Mouse (Mus musculus) embryo, embryonic 11 days (tissue): Measurements from ENCODE around the gene Tmem119.
"Not testable (repeated sequence)": the region's sequence is repeated elsewhere in the genome, so short reads cannot be mapped to it uniquely, and the experiment has no call there.

Experiments
- DNase-seq: peaks from one replicate; pipeline ENCODE4 v3.0.0-alpha.2; 2015

Gene Tmem119

DNA sequence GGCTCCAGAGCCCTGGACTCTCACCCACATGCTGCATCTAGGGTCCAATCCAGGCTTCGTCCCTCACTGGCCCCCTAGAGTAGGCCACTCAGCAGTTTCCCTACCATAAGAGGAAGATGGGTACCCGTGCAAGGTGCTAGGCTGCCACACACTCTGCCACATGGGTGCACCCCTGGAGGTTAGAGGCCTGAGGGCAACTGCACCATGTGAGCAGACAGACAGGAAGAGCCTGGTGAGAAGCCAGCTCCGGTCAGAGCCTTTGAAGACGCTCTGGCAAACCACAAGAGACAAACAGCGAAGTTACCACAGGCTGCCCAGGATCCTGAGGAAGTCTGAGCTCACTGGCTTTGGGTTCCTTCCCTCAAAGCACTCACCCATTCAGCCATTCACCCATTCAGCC, 13.3 kb downstream of the Tmem119 start:
- DNase-seq: no peak

DNA sequence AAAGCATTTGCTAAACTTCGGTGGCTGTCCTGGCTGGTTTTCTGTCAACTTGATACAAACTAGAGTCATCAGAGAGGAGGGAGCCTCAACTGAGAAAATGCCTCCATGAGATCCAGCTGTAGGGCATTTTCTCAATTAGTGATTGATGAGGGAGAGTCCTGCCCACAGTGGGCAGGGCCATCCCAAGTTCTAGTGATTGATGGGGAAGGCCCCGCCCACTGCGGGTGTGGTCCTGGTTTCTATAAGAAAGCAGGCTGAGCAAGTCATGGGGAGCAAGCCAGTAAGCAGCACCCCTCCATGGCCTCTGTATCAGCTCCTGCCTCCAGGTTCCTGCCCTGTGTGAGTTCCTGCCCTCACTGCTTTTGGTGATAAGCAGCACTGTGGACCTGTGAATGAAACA, 16.2 kb downstream of the Tmem119 start:
- peak; percentile 61 for DNase-seq

- peak; percentile 64 for DNase-seq
Measured at GRCm38 (mm10) chr5:113783581-113784001, 16.7 kb downstream of the Tmem119 start.

DNA sequence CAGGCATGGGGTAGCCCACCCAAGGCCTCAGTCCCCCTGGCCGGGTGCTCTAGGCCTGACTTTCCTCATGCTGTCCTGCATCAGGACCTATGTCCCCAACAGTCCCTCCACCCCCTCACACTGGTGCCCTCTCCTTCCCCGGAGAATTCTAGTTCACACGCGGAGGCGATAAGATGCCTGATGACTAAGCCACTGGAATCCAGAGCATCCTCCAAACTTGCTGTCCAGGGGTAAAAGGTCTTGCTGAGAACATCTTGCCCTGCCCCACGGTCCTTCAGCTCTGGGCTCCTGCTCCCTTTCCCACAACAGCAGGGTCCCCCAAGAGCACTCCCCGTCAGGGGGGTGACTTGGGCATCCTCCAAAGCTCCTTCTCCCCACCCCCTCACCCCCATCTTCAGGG, 17.7 kb downstream of the Tmem119 start:
- DNase-seq: no peak

DNA sequence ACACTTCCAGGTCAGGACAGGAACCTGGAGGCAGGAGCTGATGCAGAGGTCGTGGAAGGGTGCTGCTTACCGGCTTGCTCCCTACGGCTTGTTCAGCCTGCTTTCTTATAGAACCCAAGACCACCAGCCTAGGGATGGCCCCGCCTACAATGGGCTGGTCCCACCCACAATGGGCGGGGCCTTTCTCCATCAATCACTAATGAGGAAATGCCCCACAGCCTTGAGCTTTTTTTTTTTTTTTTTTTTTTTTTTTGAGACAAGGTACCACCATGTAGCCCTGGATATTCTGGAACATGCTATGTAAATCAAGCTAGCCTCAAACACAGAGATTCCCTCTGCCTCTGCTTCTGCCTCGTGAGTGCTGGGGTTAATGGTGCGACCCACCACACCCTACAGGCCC, 18.4 kb downstream of the Tmem119 start:
- no peak for DNase-seq

DNA sequence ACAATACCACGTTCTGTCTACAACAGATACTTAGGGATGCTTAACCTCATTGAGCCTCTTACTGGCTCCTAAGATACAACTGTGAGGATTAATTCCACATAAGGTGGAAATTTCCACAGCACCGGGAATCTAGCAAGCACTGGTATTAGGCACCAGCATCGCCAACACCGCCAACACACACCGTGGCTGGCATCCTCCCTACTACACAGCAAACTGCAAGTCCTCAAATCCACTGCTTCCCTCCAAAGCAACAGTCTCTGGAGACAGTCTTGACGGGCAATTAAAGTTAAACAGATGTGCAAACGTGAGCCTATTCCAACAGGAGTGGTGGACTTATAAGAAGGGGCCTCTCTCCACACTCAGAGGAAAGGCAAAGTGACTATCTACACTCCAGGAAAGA, 19.1 kb downstream of the Tmem119 start:
- DNase-seq: no peak

DNA sequence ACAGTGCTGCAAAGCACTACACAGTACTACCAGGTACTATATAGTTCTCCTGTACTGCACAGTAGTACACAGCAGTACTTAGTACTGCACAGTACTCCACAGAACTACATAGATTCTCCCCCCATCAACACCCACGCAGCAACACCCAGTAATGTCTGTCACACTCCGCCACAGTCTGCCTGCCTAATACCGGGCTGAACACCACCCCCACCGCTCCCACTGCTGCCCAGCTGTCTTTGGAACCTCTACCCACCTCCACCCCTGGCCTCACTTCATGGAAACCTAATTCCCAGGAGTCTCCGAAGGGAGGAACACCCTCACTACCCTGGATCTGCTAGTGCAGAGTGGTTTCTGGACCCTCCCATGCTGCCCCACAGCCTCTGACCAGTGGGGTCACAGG, 19.6 kb downstream of the Tmem119 start:
- DNase-seq: no peak

- no peak for DNase-seq
Measured at GRCm38 (mm10) chr5:113780082-113780752, 20.1 kb downstream of the Tmem119 start.

- DNase-seq: no peak
Measured at GRCm38 (mm10) chr5:113779569-113779968, 20.7 kb downstream of the Tmem119 start.

DNA sequence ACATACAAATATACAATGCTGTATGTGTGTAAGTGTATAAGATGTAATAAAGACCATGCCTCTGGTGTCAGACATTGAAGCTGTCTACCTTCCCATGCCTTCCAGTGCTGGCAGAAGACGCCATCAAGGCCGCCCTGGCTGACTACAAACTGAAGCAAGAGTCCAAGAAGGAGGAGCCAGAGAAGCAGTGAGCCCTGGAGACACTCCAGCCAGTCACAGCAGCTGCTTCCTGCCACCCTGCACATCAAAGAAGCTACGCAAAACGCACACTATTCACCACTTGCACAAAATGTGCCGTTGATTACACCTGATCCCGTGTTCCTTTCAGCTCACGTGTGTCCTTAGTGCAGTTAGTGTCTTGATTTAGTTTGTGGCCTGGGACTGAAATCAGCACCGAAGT, 22.6 kb downstream of the Tmem119 start:
- not testable (repeated sequence) for DNase-seq

- DNase-seq: no peak
Measured at GRCm38 (mm10) chr5:113776896-113777226, 23.5 kb downstream of the Tmem119 start.

DNA sequence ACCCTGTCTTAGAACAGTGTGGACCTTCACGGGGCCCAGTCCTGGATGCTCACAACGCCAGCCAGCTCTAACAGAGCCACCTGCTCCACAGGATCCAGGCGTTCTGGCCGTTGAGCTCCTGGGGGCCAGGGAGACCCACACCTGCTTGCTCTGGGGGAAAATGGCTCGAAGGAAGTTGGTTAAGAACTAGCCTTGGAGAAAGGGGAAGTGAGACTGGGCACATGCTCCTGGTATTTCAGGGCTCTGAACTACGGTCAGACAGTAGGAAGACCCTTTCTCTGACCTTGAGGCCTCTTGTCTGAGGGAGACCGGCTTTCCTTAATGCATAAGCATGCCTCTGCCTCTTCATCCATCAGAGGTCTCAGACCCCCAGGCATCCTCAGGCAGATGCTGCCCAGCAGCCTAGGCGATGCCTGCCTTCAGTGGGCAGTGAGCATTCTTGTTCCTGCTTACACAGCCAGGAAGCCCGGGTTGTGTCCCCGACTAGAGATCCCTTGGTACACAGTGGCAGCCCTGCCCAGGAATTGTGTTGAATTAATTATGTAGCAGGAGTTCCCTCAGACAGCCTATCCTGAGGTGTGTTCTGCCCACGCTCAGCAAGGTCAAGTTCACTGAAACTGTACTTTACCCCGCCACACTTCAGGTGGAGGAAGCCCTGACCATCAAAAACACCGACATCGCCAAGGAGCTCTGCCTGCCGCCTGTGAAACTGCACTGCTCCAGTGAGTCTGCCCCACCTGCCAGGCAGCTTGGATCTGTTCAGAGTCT, 24.0 kb downstream of the Tmem119 start:
- no peak for DNase-seq

GRCm38 (mm10) chr5:113775585-113775984, 24.7 kb downstream of the Tmem119 start:
- no peak for DNase-seq

DNA sequence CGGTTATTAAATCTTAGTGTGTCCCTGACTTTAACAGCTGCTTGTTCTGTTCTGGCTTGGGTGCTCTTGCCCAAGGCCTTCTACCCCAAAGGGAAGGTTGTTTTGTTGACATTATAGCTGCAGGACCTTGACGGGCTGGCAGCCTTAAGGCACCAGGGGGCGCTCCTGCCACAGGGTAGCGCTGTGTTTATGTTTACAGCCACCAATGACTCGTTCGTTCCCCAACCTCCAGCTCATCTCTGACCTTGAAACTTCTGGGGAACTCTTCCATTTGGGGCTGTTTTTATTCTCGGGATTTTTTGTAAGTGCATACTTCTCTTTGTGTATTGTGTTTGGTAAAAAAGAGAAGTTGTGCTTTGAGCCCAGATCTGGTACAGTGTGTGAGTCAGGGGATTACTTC, 26.7 kb downstream of the Tmem119 start:
- DNase-seq: peak; percentile 84

DNA sequence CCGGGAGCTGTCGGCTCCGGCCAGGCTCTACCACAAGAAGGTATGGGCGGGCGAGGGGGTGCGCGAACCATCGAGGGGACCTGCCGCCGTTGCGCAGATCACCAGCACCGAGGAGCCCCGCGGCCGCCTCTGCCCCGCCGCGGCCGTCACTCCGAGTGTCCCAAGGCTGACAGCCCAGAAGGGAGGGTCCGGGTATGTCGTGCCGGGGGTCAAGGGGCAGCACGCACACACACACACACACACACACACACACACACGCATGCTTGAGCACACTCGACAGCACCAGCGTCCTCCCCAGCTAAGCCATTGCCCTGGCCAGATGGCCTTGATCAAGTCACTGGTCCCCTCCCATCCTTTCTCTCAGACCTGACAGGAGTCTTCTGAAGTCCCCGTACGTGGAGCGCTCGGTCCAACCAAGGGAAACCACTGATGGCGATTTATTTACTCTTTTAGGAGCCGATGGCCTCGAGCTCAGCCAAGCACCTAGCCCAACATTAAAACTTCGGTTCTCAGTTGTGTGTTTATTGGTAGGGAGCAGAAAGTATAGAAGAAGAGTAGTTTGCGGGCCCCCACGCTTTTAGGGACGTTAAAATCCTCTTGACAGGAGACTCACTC, 27.3 kb downstream of the Tmem119 start:
- DNase-seq: no peak

- DNase-seq: peak; percentile 97
Measured at GRCm38 (mm10) chr5:113772450-113772895, 27.8 kb downstream of the Tmem119 start, which contains the start of the genes Sart3 and Iscu. TSS of gene Sart3 (minus strand) at chr5:113772510. TSS of gene Iscu (plus strand) at chr5:113772748.

GRCm38 (mm10) chr5:113771213-113772162, 28.8 kb downstream of the Tmem119 start:
- DNase-seq: peak; percentile 94

GRCm38 (mm10) chr5:113768806-113769205, 31.5 kb downstream of the Tmem119 start:
- DNase-seq: no peak

- DNase-seq: no peak
Measured at GRCm38 (mm10) chr5:113765641-113766526, 34.4 kb downstream of the Tmem119 start.

DNA sequence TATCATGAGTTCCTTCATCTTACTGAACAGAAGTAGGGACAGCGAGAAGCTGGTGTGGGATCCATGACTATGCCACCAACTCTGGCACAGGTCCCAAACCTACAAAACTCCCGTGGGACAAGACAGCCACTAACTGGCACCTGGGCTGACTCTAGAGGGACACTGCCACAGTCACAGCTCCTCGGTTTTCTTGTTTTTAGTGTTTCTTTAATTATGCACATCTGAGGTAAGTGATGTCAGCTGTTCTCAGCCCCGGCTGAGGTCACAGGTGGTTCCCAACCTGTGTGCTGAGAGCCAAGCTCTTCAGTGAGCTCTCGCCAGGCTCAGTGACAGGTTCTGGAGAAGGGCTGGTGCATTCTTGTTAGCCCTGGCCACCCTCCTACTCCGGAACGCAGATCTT, 35.9 kb downstream of the Tmem119 start:
- DNase-seq: no peak

DNA sequence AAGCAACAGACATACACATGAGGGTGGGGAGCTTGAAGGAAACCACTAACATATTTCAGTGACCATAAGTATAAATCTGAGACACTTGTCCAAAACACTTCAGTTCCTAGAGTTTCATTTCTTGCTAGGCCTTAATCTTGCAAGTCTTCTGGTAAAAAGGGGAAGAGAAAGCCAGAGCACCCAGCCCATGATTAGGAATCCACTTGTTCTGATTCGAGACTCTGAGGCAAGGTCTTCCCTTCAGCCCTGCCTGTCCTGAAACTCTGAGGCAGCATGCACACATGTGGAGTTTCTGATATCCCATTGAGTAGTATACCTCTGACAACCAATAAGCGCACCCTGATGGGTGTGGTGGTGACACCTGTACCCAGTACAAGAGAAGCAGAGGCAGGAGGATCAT, 38.7 kb downstream of the Tmem119 start:
- no peak for DNase-seq
